Mouse (Mus musculus) heart, embryonic 14.5 days (tissue): ENCODE data around the gene Gcc2. TPM values are rescaled to one million over a fixed set of nuclear protein-coding genes. Genes with fewer than 3 reads are reported as not detected.
"Not testable (repeated sequence)": the region's sequence is repeated elsewhere in the genome, so short reads cannot be mapped to it uniquely, and the experiment has no call there.

ENCODE experiments used
- ATAC-seq: fragments of 200-750 bp; cut with Nextera tagmentation; 2 replicates; pipeline ENCODE4 v1.8.0; 2017; ENCODE audit warnings: low read depth, moderate TSS enrichment; ENCODE audit not compliant: insufficient number of reproducible peaks, insufficient read depth, low FRiP score
- H3K27ac ChIP-seq, 2 experiments: fragments of 200-500 bp in 1 of 2; fragments of 300-500 bp in 1 of 2; sonication (generic) in 1 of 2; replicated peaks in 1 of 2; 2 replicates each; pipeline ENCODE4 v1.5.1; 2012 to 2014; ENCODE audit warnings: low read depth in 2 of 2, low read length in 2 of 2, control low read depth in 1 of 2, mild to moderate bottlenecking in 1 of 2, mixed read lengths in 1 of 2; ENCODE audit not compliant: control insufficient read depth in 1 of 2, insufficient read depth in 1 of 2
- H3K27me3 ChIP-seq: fragments of 300-500 bp; sonication (generic); 2 replicates; pipeline ENCODE4 v1.6.1; 2014; ENCODE audit warnings: mild to moderate bottlenecking, low read length, control low read depth; ENCODE audit not compliant: control insufficient read depth, insufficient read depth
- H3K36me3 ChIP-seq: fragments of 300-500 bp; sonication (generic); 2 replicates; pipeline ENCODE4 v1.6.1; 2014; ENCODE audit warnings: mild to moderate bottlenecking, control low read depth, low read length, mixed read lengths; ENCODE audit not compliant: control insufficient read depth, insufficient read depth
- H3K4me1 ChIP-seq, 2 experiments: fragments of 200-500 bp in 1 of 2; fragments of 300-500 bp in 1 of 2; sonication (generic) in 1 of 2; 2 replicates each; pipeline ENCODE4 v1.6.1; 2012 to 2014; ENCODE audit warnings: low read length in 2 of 2, control low read depth in 1 of 2, mixed read lengths in 1 of 2; ENCODE audit not compliant: control insufficient read depth in 2 of 2, insufficient read depth in 2 of 2
- H3K4me2 ChIP-seq: fragments of 300-500 bp; sonication (generic); 2 replicates; pipeline ENCODE4 v1.6.1; 2014; ENCODE audit warnings: mild to moderate bottlenecking, low read length
- H3K4me3 ChIP-seq, 2 experiments: fragments of 200-500 bp in 1 of 2; fragments of 300-500 bp in 1 of 2; sonication (generic) in 1 of 2; 2 replicates each; pipeline ENCODE4 v1.5.1; 2012 to 2014; ENCODE audit warnings: low read length in 2 of 2, mild to moderate bottlenecking in 2 of 2, control low read depth in 1 of 2, low read depth in 1 of 2, moderate library complexity in 1 of 2; ENCODE audit not compliant: control insufficient read depth in 1 of 2, insufficient read depth in 1 of 2
- H3K9ac ChIP-seq: fragments of 300-500 bp; sonication (generic); 2 replicates; pipeline ENCODE4 v1.6.1; 2014; ENCODE audit warnings: mild to moderate bottlenecking, low read length
- H3K9me3 ChIP-seq: fragments of 300-500 bp; sonication (generic); 2 replicates; pipeline ENCODE4 v1.6.1; 2016; ENCODE audit warnings: low read length, control low read depth; ENCODE audit not compliant: control insufficient read depth
- WGBS: fragments of 180-500 bp; shearing (Covaris S2); extraction: QIAGEN DNeasy Blood & Tissue Kit; methylation state at CpG from one replicate; pipeline ENCODE4 v1.1.7; 2014; 5-methylcytosine and 5-hydroxymethylcytosine counted together
- polyA plus RNA-seq: library from polyadenylated mRNA; unstranded; fragments of >200 nt; fragmentation: Nextera tagmentation; extraction: Ambion mirVana; gene quantifications from 2 replicates; pipeline ENCODE4 v1.2.1, GENCODE M21; 2014

Gene Gcc2
- polyA plus RNA-seq, 1 experiment from 2014 or later, result 39.3 TPM

DNA sequence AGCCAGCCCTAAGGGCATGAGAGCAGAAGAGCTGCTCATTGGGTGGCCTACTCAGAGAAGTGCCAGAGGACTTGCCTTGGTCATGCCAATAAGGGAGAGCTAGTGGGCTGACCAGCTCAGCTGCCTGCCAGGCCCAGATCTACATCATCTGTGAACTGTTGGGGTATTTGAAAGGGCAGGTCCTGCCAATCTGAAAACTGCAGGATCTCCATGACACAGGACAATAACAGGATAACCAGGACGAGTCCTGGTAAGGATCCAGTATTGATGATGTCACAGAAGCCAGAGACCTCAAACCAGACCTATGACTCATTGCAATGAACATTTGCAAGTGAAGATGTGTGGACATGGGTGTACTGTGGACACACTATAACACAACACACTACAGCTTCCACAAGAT is 55.5 kb downstream of the Gcc2 start:
- H3K9me3 ChIP-seq, result peaks cover 3% of the 10 kb centered on the region; the same call in 1 of the 2 replicates
- no peaks in the 10 kb centered on the region for H3K27me3 ChIP-seq
- H3K36me3 ChIP-seq, result peaks cover 60% of the 10 kb centered on the region
- no peak for ATAC-seq
- no peak overlapping the region for H3K27ac ChIP-seq
- no peak overlapping the region for H3K9ac ChIP-seq
- no peaks in the 10 kb centered on the region for H3K4me1 ChIP-seq
- H3K4me3 ChIP-seq, result no peak overlapping the region
- WGBS, result 40% methylated on average over 1 of the region's 1 CpGs
- H3K4me2 ChIP-seq, result no peak overlapping the region

DNA sequence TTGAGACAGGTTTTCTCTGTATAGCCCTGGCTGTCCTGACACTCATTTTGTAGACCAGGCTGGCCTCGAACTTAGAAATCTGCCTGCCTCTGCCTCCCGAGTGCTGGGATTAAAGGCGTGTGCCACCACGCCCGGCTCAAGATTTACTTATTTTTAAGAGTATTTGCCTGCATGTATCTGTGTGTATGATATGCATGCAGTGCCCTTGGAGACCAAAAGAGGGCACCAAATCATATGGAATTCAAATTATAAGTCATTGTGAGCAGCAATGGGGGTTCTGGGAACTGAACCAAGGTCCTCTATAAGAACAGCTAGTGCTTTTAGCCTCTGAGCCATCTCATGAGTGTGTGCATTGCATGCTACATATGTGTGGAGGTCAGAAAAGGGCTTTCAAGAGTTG is 57.6 kb downstream of the Gcc2 start:
- H3K9ac ChIP-seq, result no peak overlapping the region
- ATAC-seq, result no peak
- H3K4me2 ChIP-seq, result no peak overlapping the region
- H3K36me3 ChIP-seq, result peaks cover 40% of the 10 kb centered on the region
- no peak overlapping the region for H3K27ac ChIP-seq
- H3K4me1 ChIP-seq, result no peaks in the 10 kb centered on the region
- peaks cover 3% of the 10 kb centered on the region; the same call in 1 of the 2 replicates for H3K9me3 ChIP-seq
- H3K27me3 ChIP-seq, result no peaks in the 10 kb centered on the region
- WGBS, result 97% methylated on average over 5 of the region's 5 CpGs
- no peak overlapping the region for H3K4me3 ChIP-seq

DNA sequence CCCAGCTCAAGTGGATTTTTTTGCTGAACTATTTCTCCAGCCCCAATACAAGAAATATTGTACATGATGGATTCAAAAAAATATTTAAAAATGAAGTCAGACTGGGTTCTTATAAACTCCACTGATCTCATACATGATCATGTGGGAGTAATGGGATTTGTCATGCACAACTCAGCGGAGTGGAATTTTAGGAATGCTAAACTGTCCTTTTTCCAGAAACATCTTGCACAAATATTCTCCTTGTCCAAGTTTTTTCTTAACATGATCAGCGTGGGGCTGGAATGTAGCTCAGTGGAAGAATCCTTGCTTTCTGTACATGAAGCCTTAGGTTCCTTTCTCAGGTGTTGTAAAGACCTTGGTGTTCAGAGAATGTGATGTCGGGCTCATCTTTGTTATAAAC is 65.6 kb downstream of the Gcc2 start:
- no peak overlapping the region for H3K4me3 ChIP-seq
- H3K4me1 ChIP-seq, result peaks cover 4 to 12% of the 10 kb centered on the region in 2 experiments
- no peak overlapping the region for H3K4me2 ChIP-seq
- H3K9me3 ChIP-seq, result 0 out of 2 replicates have a peak, but pooled peaks cover 3% of the 10 kb centered on the region
- H3K9ac ChIP-seq, result no peak overlapping the region
- H3K27me3 ChIP-seq, result no peaks in the 10 kb centered on the region
- no peak overlapping the region for H3K27ac ChIP-seq
- H3K36me3 ChIP-seq, result no peaks in the 10 kb centered on the region
- 79% methylated on average over 3 of the region's 3 CpGs for WGBS
- no peak for ATAC-seq

DNA sequence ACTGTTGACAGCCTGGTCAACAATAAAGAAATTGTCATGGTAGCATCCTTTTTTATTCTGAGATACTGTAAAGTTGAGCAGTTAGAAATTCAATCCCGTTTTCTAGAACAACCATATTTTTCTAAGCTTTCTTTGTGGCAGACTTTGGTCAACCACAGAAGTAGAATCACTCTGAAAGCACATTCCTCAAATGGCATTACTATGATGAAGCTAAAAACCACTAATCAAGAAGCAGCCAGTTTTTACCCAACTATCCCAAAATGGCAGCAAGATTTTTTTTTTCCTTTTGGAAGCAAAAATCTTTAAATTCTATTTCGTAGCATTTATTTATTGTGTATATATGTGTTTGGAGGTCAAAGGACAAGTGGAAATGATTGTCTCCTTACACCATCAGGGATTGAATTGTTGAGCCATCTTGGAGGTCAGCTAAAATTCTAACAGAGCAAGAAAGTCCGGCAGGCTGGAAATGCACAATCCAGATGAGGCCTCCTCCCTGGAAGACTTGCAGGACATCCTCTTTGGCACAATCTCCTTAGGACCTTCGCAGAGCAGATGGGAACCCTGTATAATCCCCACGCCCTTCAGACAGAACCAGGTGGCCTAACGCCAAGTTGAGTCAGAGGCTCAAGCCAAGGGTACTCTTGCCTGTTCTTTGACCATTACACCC is 67.2 kb downstream of the Gcc2 start:
- Histone ChIP-seq H3K36me3 (no peaks in the 10 kb centered on the region), H3K27me3 (no peaks in the 10 kb centered on the region), H3K9ac (peak overlapping the region; percentile 65), H3K27ac (peak overlapping the region; percentile 87 to 89), H3K4me1 (peaks cover 4 to 18% of the 10 kb centered on the region in 2 experiments), H3K4me3 (peak overlapping the region; percentile 38 to 91), H3K9me3 (0 out of 2 replicates have a peak, but pooled peaks cover 3% of the 10 kb centered on the region), H3K4me2 (peak overlapping the region; percentile 62)
- ATAC-seq, result no peak
- WGBS, result 29% methylated on average over 6 of the region's 6 CpGs

DNA sequence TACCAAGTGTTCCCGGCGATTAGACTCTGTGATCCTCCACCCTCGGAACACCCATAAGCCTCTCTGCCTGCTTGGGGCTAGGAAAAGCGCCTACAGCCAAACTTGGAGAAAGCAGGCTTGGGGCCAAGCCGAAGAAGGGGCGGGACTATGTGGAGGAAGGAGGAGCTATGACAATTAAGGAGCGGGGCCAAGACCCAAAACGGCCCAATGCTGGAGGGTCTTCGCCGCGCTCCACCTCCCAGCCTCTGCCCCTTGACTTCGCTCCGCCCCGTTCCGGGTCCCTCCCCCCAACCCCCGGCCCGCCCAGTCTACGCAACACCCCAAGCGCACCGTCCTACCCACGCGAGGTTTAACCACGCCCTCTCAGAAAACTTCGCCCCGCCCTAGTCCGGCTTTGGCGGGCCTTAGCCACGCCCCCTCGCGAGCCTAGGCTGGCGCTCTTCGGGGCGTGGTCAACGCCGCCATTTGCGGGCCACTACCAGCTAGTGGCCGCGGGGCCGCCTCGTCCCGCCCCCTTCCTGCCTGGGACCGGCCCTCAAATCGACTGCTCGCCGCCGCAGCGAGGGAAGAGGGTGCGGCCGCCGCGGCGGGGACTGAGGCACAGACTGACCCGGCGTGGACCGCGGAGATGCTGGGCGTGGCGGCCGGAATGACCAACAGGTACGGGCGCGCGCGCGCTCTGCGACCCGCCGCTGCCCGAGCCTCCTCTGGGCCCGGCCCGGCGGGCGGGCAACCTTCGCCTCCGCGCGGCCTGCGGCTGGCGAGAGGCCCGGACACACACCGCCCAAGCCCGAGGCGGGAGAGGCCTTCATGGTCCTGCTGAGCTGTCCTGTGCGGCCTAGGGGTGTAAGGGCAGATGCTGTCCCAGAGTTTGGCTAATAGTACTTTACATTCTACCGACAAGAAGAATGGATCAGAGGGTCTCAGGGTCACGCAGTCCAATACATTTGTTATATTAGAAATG is 68.0 kb downstream of the Gcc2 start, which contains the start of gene Lims1:
Lims1 (plus strand) TSS at position 439 of the 964 bp plus-strand sequence.
- peak within 1 kb of the TSS; percentile 62 for H3K4me2 ChIP-seq
- H3K36me3 ChIP-seq, result no peaks in the 10 kb centered on the region
- H3K9ac ChIP-seq, result peak within 1 kb of the TSS; percentile 91
- H3K4me3 ChIP-seq, result peak within 1 kb of the TSS; percentile 91 to 99
- ATAC-seq, result peak; percentile 99
- 0 out of 2 replicates have a peak, but pooled peaks cover 3% of the 10 kb centered on the region for H3K9me3 ChIP-seq
- H3K27me3 ChIP-seq, result no peaks in the 10 kb centered on the region
- H3K27ac ChIP-seq, result peak within 1 kb of the TSS; percentile 87 to 94
- under 1% methylated on average over 83 of the region's 86 CpGs for WGBS
- peaks cover 4 to 18% of the 10 kb centered on the region in 2 experiments for H3K4me1 ChIP-seq

DNA sequence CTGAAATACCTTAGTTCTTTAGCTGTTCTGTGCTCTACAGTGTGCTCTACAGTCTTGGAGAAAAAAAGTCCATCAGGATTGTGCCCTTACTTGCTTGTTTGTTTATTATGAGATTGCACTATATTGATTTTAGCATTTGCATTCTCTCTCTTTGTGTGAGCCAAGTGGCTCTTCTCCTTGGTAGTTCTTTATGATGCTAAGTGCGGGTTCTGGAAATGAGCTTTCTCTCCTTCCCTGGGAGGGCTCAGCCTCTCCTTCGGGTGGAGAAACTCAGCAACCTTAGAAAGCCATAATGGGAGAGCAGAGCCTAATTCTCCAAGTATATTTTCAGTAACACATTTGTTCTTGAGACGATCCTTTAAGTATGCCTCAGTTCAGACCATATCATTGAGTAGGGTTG is 71.0 kb downstream of the Gcc2 start:
- Histone ChIP-seq H3K4me2 (peak overlapping the region; percentile 62), H3K9me3 (no peaks in the 10 kb centered on the region), H3K9ac (no peak overlapping the region), H3K27me3 (no peaks in the 10 kb centered on the region), H3K4me1 (peaks cover 4 to 24% of the 10 kb centered on the region in 2 experiments), H3K27ac (no peak overlapping the region), H3K4me3 (no peak overlapping the region), H3K36me3 (no peaks in the 10 kb centered on the region)
- ATAC-seq, result no peak
- WGBS, result 50% methylated on average over 3 of the region's 3 CpGs

DNA sequence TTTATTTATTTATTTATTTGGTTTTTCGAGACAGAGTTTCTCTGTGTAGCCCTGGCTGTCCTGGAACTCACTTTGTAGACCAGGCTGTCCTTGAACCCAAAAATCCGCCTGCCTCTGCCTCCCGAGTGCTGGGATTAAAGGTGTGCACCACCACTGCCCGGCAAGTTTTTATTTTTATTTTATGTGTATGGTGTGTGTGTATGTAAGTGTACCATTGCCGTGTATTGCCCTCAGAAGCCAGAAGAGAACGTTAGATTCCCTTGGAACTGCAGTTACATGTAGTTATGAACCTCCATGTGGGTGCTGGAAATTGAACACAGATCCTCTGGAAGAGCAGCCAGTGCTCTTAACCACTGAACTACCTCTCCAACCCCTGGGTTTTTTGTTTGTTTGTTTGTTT is 72.5 kb downstream of the Gcc2 start:
- H3K4me1 ChIP-seq, result peaks cover 2 to 24% of the 10 kb centered on the region in 2 experiments

More for the DNA sequence above, 72.5 kb downstream of the Gcc2 start:
- not testable (repeated sequence) for ATAC-seq, H3K27me3 ChIP-seq, H3K4me2 ChIP-seq, H3K9me3 ChIP-seq, H3K27ac ChIP-seq, H3K36me3 ChIP-seq, H3K9ac ChIP-seq, H3K4me3 ChIP-seq
- 95% methylated on average over 6 of the region's 6 CpGs for WGBS
